Mouse (Mus musculus): ENCODE measurements around the gene Ttc30b. TPM values are rescaled to one million over a fixed set of nuclear protein-coding genes. Genes with fewer than 3 reads are reported as not detected.

Gene Ttc30b
- polyA plus RNA-seq, 1 experiment from 2014 or later = 6.7 TPM

DNA sequence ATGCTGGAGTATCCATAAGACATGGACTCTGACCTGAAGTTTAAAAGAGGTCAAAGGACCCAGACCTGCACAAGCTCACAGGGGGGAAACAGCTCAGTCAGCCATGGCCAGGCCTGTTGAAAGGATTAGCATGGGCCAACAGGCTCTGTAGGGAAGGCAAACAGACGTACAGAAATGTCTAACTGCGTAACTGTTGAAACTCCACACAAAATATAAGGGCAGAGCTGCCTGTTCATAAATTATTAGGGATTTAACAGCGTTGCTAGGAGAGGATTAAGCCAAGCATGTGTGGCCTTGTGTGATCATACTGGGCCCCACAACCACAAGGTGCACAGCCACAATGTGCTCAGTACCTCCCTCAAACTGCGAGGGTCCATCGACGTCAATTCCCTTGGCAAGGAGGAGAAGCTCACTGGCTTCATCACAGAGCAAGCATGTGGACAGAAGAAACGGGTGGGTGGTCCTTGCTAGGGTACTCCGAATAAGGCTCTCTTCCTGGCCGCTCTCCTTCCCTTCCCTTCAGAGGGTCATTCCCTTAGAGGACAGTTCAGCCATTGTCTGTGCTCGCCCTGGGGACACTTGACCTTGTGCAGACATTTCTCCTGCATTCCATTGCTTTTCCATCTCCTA, 24.9 kb upstream of the Ttc30b start:
- Histone ChIP-seq H3K4me1 (replicated peaks; ENCODE audit: control insufficient read depth, insufficient read depth, low read length) (no peaks in the 10 kb centered on the region), H3K27ac (ENCODE audit: low read depth, low read length) (no peak overlapping the region), H3K4me2 (replicated peaks; ENCODE audit: low read depth) (no peak overlapping the region), H3K9me3 (ENCODE audit: control insufficient read depth) (no peaks in the 10 kb centered on the region), H3K36me3 (ENCODE audit: control insufficient read depth, insufficient read depth) (no peaks in the 10 kb centered on the region), H3K9ac (ENCODE audit: low read depth, low read length) (no peak overlapping the region), H3K4me3 (ENCODE audit: low read depth, low read length) (no peak overlapping the region), H3K27me3 (replicated peaks; ENCODE audit: control insufficient read depth, insufficient read depth, low read length) (no peaks in the 10 kb centered on the region)
- ATAC-seq = no peak
- WGBS = 81% methylated on average over 10 of the region's 10 CpGs
- TF ChIP-seq CTCF (IDR thresholded peaks at IDR 0.05; ENCODE audit: low read depth) = no peak

DNA sequence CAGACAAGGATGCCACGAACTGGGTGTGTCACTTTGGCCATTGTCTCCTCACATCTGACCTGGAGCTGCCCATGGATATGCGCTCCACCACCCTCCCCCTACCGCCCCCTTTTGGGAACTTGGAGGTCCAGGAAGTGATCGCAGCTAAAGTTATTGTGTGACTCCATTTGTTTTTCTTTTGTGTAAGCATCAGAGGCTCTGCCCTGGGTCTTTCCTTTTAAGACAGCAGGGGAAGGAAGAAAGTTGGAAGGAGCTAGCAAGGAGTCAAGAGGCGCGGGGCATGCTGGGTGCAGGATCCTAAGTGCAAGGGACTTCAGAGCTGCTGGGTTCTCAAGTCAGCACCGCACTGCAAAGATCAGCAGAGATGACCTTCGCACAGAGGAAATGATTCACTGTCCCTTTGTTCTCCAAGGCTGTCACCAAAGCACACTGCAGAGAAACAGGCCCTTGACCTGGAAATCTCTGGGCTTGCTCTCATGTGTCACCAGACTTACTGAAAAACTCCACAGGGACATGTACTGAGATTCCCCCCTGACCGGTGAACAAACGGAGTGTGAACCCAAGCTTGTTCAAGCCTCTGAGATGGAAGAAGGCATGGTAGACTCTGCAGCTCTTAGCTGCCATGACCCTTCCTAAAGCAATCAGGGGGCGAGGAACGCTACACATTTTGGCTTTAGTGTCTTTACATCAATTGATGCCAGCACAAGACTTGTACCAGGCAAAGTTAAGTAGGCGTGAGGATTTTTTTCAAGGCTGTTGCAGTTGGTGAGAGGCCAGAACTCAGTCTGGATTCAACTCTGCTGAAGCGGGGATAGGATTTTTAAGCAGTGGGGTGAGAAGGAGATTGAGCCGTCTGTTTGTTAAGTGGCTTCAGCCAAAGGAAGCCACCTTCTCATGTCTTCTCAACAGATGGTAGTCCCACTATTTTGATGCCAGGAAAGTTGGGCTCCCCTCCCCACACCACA, 22.3 kb upstream of the Ttc30b start:
- 61% methylated on average over 15 of the region's 15 CpGs for WGBS
- Histone ChIP-seq H3K9ac (ENCODE audit: low read depth, low read length) (no peak overlapping the region), H3K4me1 (replicated peaks; ENCODE audit: control insufficient read depth, insufficient read depth, low read length) (no peaks in the 10 kb centered on the region), H3K4me2 (replicated peaks; ENCODE audit: low read depth) (peak overlapping the region; percentile 31), H3K27me3 (replicated peaks; ENCODE audit: control insufficient read depth, insufficient read depth, low read length) (no peaks in the 10 kb centered on the region), H3K27ac (ENCODE audit: low read depth, low read length) (peak overlapping the region; percentile 50; the same call in 1 of the 2 replicates), H3K36me3 (ENCODE audit: control insufficient read depth, insufficient read depth) (no peaks in the 10 kb centered on the region), H3K9me3 (ENCODE audit: control insufficient read depth) (no peaks in the 10 kb centered on the region), H3K4me3 (ENCODE audit: low read depth, low read length) (no peak overlapping the region)
- ATAC-seq = peak; percentile 66
- peak; percentile 22; the same call in 1 of the 2 replicates for TF ChIP-seq CTCF (IDR thresholded peaks at IDR 0.05; ENCODE audit: low read depth)

DNA sequence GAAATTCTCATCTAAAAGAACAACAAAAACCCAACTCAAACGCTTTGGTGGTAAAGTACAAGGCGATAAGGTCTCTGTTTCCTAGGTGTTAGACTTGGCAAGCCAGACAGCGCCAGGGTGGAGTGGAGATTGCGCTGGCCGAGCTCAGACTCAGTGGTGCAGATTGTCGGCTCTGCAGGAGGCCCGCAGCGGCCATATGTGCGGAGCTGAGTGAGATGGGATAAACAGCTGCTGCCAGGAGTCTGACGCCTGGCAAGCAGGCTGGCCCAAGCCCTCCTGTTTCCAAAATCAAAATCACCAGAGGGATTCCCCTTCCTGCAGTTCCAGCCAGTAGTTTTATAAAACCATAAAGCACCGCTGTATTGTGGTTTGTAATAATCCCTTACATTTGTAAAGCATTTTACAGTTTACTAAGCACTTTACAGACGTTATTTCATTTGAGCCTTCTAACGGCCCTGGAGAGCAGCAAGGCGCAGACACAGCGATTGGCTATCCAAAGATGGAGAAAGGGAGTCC, 21.5 kb upstream of the Ttc30b start:
- Histone ChIP-seq H3K9ac (ENCODE audit: low read depth, low read length) (no peak overlapping the region), H3K4me3 (ENCODE audit: low read depth, low read length) (no peak overlapping the region), H3K4me1 (replicated peaks; ENCODE audit: control insufficient read depth, insufficient read depth, low read length) (no peaks in the 10 kb centered on the region), H3K36me3 (ENCODE audit: control insufficient read depth, insufficient read depth) (no peaks in the 10 kb centered on the region), H3K27ac (ENCODE audit: low read depth, low read length) (peak overlapping the region; percentile 50; the same call in 1 of the 2 replicates), H3K27me3 (replicated peaks; ENCODE audit: control insufficient read depth, insufficient read depth, low read length) (no peaks in the 10 kb centered on the region), H3K9me3 (ENCODE audit: control insufficient read depth) (no peaks in the 10 kb centered on the region), H3K4me2 (replicated peaks; ENCODE audit: low read depth) (peak overlapping the region; percentile 31)
- no peak for ATAC-seq
- 24% methylated on average over 15 of the region's 15 CpGs for WGBS
- TF ChIP-seq CTCF (IDR thresholded peaks at IDR 0.05; ENCODE audit: low read depth) = no peak

DNA sequence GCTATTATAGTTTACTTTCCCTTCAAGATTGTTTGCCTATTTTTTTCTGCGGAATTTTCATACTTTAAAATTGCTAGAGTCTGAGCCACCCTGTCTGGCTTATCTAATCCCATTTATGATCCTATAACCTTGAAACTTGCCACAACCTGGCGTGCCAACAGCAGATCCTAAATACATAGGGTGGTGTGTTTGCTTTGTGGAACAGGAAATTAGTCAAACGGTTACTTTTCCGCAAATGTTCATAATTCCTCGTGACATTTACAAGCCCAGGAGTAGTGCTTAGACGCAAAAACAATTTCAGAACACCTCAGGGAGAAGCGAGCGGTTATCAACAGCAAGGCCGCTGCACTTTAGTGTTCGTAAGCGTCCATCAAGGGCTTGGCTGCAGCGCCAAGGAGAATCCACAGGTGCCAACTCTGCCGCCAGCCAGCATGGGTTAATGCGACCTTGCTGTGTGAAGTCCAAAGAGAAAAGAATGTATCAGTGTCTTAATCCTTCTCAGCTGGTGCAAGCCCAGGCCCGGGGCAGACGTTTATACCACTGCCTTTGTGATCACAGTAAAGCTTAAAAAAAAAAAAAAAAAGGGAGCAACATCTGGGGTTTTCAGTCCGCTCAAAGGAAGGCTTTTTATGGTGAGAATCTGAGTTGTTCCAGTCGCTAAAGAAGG, 20.9 kb upstream of the Ttc30b start:
- 24% methylated on average over 18 of the region's 18 CpGs for WGBS
- H3K36me3 ChIP-seq (ENCODE audit: control insufficient read depth, insufficient read depth) = no peaks in the 10 kb centered on the region
- TF ChIP-seq CTCF (IDR thresholded peaks at IDR 0.05; ENCODE audit: low read depth) = no peak

DNA sequence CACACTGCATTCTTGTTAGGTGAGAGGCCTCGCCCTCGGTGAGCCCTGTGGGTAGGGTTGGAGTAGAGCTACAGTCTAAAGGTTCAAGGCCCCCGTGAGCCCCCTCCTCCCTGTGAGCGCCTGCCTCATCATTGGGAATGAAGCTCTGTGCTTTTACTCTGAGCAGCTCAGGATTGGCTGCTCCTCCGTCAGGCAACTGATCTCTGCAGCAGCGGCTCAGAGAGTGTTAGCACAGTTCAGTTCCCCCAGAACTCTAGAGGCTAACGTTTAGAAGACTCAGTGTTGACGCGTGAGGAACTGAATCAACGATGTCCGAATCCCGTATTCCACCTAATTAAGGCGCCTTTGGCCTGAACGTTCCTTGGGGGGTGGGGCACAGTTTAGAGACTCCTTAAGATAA, 17.3 kb upstream of the Ttc30b start:
- H3K27ac ChIP-seq (ENCODE audit: low read depth, low read length) = no peak overlapping the region
- H3K9me3 ChIP-seq (ENCODE audit: control insufficient read depth) = no peaks in the 10 kb centered on the region
- no peaks in the 10 kb centered on the region for H3K27me3 ChIP-seq (replicated peaks; ENCODE audit: control insufficient read depth, insufficient read depth, low read length)
- TF ChIP-seq CTCF (IDR thresholded peaks at IDR 0.05; ENCODE audit: low read depth) = no peak
- no peak for ATAC-seq
- no peaks in the 10 kb centered on the region for H3K36me3 ChIP-seq (ENCODE audit: control insufficient read depth, insufficient read depth)
- WGBS = 55% methylated on average over 14 of the region's 14 CpGs
- no peak overlapping the region for H3K4me3 ChIP-seq (ENCODE audit: low read depth, low read length)
- no peak overlapping the region for H3K4me2 ChIP-seq (replicated peaks; ENCODE audit: low read depth)
- H3K9ac ChIP-seq (ENCODE audit: low read depth, low read length) = no peak overlapping the region
- no peaks in the 10 kb centered on the region for H3K4me1 ChIP-seq (replicated peaks; ENCODE audit: control insufficient read depth, insufficient read depth, low read length)

More for the DNA sequence above, 20.9 kb upstream of the Ttc30b start:
- Histone ChIP-seq H3K4me2 (replicated peaks; ENCODE audit: low read depth) (peak overlapping the region; percentile 31), H3K9me3 (ENCODE audit: control insufficient read depth) (no peaks in the 10 kb centered on the region), H3K4me3 (ENCODE audit: low read depth, low read length) (no peak overlapping the region), H3K4me1 (replicated peaks; ENCODE audit: control insufficient read depth, insufficient read depth, low read length) (no peaks in the 10 kb centered on the region), H3K27me3 (replicated peaks; ENCODE audit: control insufficient read depth, insufficient read depth, low read length) (no peaks in the 10 kb centered on the region), H3K9ac (ENCODE audit: low read depth, low read length) (no peak overlapping the region), H3K27ac (ENCODE audit: low read depth, low read length) (no peak overlapping the region)
- ATAC-seq = no peak

DNA sequence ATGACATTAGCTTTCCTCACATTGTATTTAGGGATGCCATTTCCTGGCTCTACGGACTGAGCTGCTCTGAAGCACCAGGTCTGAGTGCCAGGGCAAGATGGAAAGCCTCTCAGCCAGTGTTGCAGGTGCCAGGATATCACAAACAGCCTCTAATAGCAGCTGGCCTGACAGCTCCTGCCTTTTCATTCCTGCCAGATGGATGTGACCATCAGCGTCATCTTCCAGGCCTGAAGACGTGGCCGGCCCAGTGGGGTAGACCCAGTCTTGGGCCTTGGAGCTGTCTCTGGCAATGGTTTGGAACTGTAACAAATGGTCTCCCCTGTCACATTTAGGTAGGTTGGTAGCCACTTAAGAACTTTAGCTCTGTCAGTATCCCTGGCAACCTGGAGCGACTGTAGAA, 14.9 kb upstream of the Ttc30b start:
- Histone ChIP-seq H3K36me3 (ENCODE audit: control insufficient read depth, insufficient read depth) (no peaks in the 10 kb centered on the region), H3K9me3 (ENCODE audit: control insufficient read depth) (no peaks in the 10 kb centered on the region), H3K4me3 (ENCODE audit: low read depth, low read length) (no peak overlapping the region), H3K27me3 (replicated peaks; ENCODE audit: control insufficient read depth, insufficient read depth, low read length) (no peaks in the 10 kb centered on the region), H3K4me2 (replicated peaks; ENCODE audit: low read depth) (no peak overlapping the region), H3K4me1 (replicated peaks; ENCODE audit: control insufficient read depth, insufficient read depth, low read length) (no peaks in the 10 kb centered on the region), H3K9ac (ENCODE audit: low read depth, low read length) (no peak overlapping the region), H3K27ac (ENCODE audit: low read depth, low read length) (no peak overlapping the region)
- 93% methylated on average over 5 of the region's 5 CpGs for WGBS
- ATAC-seq = no peak
- TF ChIP-seq CTCF (IDR thresholded peaks at IDR 0.05; ENCODE audit: low read depth) = no peak
